9 mouse cellular contexts compared by ENCODE assay signal in genomic region chrX:100777655-100778234, GRCm38 (mm10). TPM values are rescaled to one million over a fixed set of nuclear protein-coding genes. Genes with fewer than 3 reads are reported as not detected.
DNase-seq lines count a peak whose midpoint lies in the region; ATAC-seq and TF ChIP-seq lines count a peak whose summit lies in the region.
"Had no signal": no experiment of that assay in that cellular context is flagged by ENCODE, and none has a peak within 500 bp of the region (broad histone marks: within the 10 kb centered on the region; RNA-seq: fewer than 3 reads in every experiment).

No protein-coding gene starts in this region.

- TF ChIP-seq POLR2A in ES-Bruce4 (IDR thresholded peaks at IDR 0.05; ENCODE audit: insufficient read depth, low read length): no peak

- peak overlapping the region; percentile 66 for H3K4me2 ChIP-seq in heart, embryonic 16.5 days (ENCODE audit: low read depth, low read length)
- peak overlapping the region; percentile 53 for H3K4me2 ChIP-seq in midbrain, embryonic 11.5 days

- H3K27me3 ChIP-seq in ES-Bruce4 (ENCODE audit: control insufficient read depth, insufficient read depth, low read length, poor library complexity, severe bottlenecking): no peaks in the 10 kb centered on the region
- no peaks in the 10 kb centered on the region for H3K27me3 ChIP-seq in heart, embryonic 16.5 days (ENCODE audit: control insufficient read depth, insufficient read depth, low read length)
- peaks cover 3% of the 10 kb centered on the region for H3K27me3 ChIP-seq in midbrain, embryonic 11.5 days (ENCODE audit: control insufficient read depth, insufficient read depth, low read length)

- TF ChIP-seq EP300 in ES-Bruce4 (IDR thresholded peaks at IDR 0.05; ENCODE audit: insufficient read depth, low read depth, low read length): no peak

- DNase-seq in heart, adult 11 months: peak; percentile 70
- DNase-seq in heart, adult 8-10 months (ENCODE audit: low spot score): no peak
- peak; percentile 91 for DNase-seq in midbrain, embryonic 11.5 days (ENCODE audit: low spot score, missing footprints)
- DNase-seq in MN1 (ENCODE audit: low spot score): no peak
- no peak for DNase-seq in adrenal gland, postnatal 25 days
- DNase-seq in urinary bladder, postnatal 14 days (ENCODE audit: low spot score): no peak

- H3K27ac ChIP-seq in ES-Bruce4 (ENCODE audit: insufficient read depth, low read length): no peak overlapping the region
- H3K27ac ChIP-seq in heart, embryonic 16.5 days (ENCODE audit: low read length): peak overlapping the region; percentile 78
- H3K27ac ChIP-seq in midbrain, embryonic 11.5 days (ENCODE audit: low read depth, low read length): peak overlapping the region; percentile 73; the same call in 1 of the 2 replicates

- peak overlapping the region; percentile 64 for H3K9ac ChIP-seq in ES-Bruce4 (ENCODE audit: low read depth, poor library complexity, severe bottlenecking)
- peak overlapping the region; percentile 78 for H3K9ac ChIP-seq in heart, embryonic 16.5 days (ENCODE audit: low read length)
- H3K9ac ChIP-seq in midbrain, embryonic 11.5 days (ENCODE audit: low read length): peak overlapping the region; percentile 87

- peak overlapping the region; percentile 83 for H3K4me3 ChIP-seq in ES-Bruce4 (ENCODE audit: low read depth, low read length)
- peak overlapping the region; percentile 65 for H3K4me3 ChIP-seq in heart, embryonic 16.5 days (ENCODE audit: low read length)
- peak overlapping the region; percentile 57 for H3K4me3 ChIP-seq in midbrain, embryonic 11.5 days (ENCODE audit: low read depth, low read length)

- ATAC-seq in heart, embryonic 16.5 days (replicated peaks; ENCODE audit: extremely low read depth, insufficient read depth, low FRiP score): 0 out of 2 replicates have a peak, but pooled peaks have one; percentile 2
- no peak for ATAC-seq in midbrain, embryonic 11.5 days (ENCODE audit: low FRiP score)

- TF ChIP-seq CTCF in ES-Bruce4 (IDR thresholded peaks at IDR 0.05; ENCODE audit: low read depth, low read length): no peak

- WGBS in heart, embryonic 16.5 days: 15% methylated on average over 10 of the region's 10 CpGs
- 22% methylated on average over 10 of the region's 10 CpGs for WGBS in midbrain, embryonic 11.5 days

- H3K36me3 ChIP-seq in ES-Bruce4 (ENCODE audit: control insufficient read depth, insufficient read depth, low read length, poor library complexity, severe bottlenecking): no peaks in the 10 kb centered on the region
- H3K36me3 ChIP-seq in heart, embryonic 16.5 days (ENCODE audit: control insufficient read depth, insufficient read depth): no peaks in the 10 kb centered on the region
- no peaks in the 10 kb centered on the region for H3K36me3 ChIP-seq in midbrain, embryonic 11.5 days (ENCODE audit: control insufficient read depth, insufficient read depth, low read length)

- H3K9me3 ChIP-seq in ES-Bruce4 (replicated peaks; ENCODE audit: control insufficient read depth, insufficient read depth, low read length, poor library complexity, severe bottlenecking): no peaks in the 10 kb centered on the region
- H3K9me3 ChIP-seq in heart, embryonic 16.5 days (replicated peaks; ENCODE audit: control insufficient read depth, low read length): no peaks in the 10 kb centered on the region
- H3K9me3 ChIP-seq in midbrain, embryonic 11.5 days (ENCODE audit: control insufficient read depth, low read length): no peaks in the 10 kb centered on the region

- H3K4me1 ChIP-seq in ES-Bruce4 (ENCODE audit: control insufficient read depth, insufficient read depth, low read length): peaks cover 3% of the 10 kb centered on the region
- peaks cover 4% of the 10 kb centered on the region; the same call in 1 of the 2 replicates for H3K4me1 ChIP-seq in heart, embryonic 16.5 days (ENCODE audit: control insufficient read depth, insufficient read depth, low read length)
- peaks cover 6% of the 10 kb centered on the region; the same call in 1 of the 2 replicates for H3K4me1 ChIP-seq in midbrain, embryonic 11.5 days (ENCODE audit: control insufficient read depth, insufficient read depth, low read length)

RNA-seq across cellular contexts. Expression of gene Dlg3, which starts 10.2 kb away (rescaled TPM):
- total RNA-seq in heart, adult 8-10 months (2022): 1 to 10 TPM; 2.0 to 4.3 (median 2.8) TPM
- polyA plus RNA-seq in ES-Bruce4 (2011; ENCODE audit: insufficient read depth, insufficient read length, low read depth, missing spikeins): 33.8 and 40.3 TPM in 2 replicates
- polyA plus RNA-seq in heart, embryonic 16.5 days (2015; fragmentation: Nextera tagmentation; extraction: Ambion mirVana): 1.6 and 2.4 TPM in 2 replicates
- polyA plus RNA-seq in midbrain, embryonic 11.5 days (2014; fragmentation: Nextera tagmentation; extraction: Ambion mirVana): 7.5 and 9.7 TPM in 2 replicates
- total RNA-seq in adrenal gland, postnatal 25 days (2021): 28.6 and 34.8 TPM in 2 replicates

RNA-seq across cellular contexts. Expression of gene Gdpd2, which starts 48.1 kb away (rescaled TPM):
- not detected for total RNA-seq in heart, adult 8-10 months (2022)
- polyA plus RNA-seq in ES-Bruce4 (2011; ENCODE audit: insufficient read depth, insufficient read length, low read depth, missing spikeins): not detected in 2 replicates
- 0.76 and 0.94 TPM in 2 replicates for polyA plus RNA-seq in heart, embryonic 16.5 days (2015; fragmentation: Nextera tagmentation; extraction: Ambion mirVana)
- polyA plus RNA-seq in midbrain, embryonic 11.5 days (2014; fragmentation: Nextera tagmentation; extraction: Ambion mirVana): 13.7 and 19.7 TPM in 2 replicates
- total RNA-seq in adrenal gland, postnatal 25 days (2021): 0.58 TPM in 1 of 2 replicates, not detected in the other
- total RNA-seq: MEL had no signal

Comparison
In these comparisons a context has a peak if more than half of its experiments do, and no peak if none do; other contexts are left out.
1. DNase-seq: peak in heart, adult 11 months (single experiment) and midbrain, embryonic 11.5 days (single experiment); none in heart, adult 8-10 months (single experiment), MN1 (single experiment), adrenal gland, postnatal 25 days (single experiment) and urinary bladder, postnatal 14 days (single experiment).
2. Peak in every context shown above with its lines, with median percentiles within 50 percentile points of each other: H3K4me3 ChIP-seq and H3K9ac ChIP-seq.